In the genomic region with DNA sequence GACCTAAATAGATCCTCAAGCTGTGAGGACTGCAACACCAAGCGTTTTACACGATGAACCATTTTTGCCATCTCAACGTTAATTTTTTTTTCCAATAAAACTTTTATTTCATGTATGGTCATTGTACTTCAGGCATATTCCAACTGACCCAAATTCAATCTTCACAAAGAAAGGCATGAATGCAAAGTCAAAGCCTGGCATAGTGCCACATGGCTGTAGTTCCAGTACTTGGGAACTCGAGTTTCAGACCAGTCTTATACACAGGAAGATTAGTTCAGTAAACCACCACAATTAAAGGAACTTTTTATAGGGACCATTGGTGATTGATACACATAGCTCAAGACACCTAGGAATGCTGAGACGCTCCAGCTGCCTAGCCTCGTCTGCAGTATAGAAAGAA, we compare ENCODE assay signal across 11 mouse cellular contexts.
DNase-seq lines count a peak whose midpoint lies in the region; TF ChIP-seq lines count a peak whose summit lies in the region.
"Had no signal": no experiment of that assay in that cellular context is flagged by ENCODE, and none has a peak within 500 bp of the region (broad histone marks: within the 10 kb centered on the region; RNA-seq: fewer than 3 reads in every experiment).

No protein-coding gene starts in this region.

- no peak for TF ChIP-seq CTCF in heart, adult 2 months (IDR thresholded peaks at IDR 0.05)
- no peak for TF ChIP-seq CTCF in lung, adult 2 months (IDR thresholded peaks at IDR 0.05; ENCODE audit: insufficient read depth, low read length)

- H3K36me3 ChIP-seq in heart, adult 2 months (ENCODE audit: control insufficient read depth, insufficient read depth, low read length) = peaks cover 27% of the 10 kb centered on the region
- H3K36me3 ChIP-seq: hindbrain, embryonic 15.5 days had no signal

- intact Hi-C loops in heart, postnatal 36 days (cut with DNase I) = no loop called here
- intact Hi-C loops in heart, adult 2 months (cut with DNase I) = no loop called here

- 48% methylated on average over 6 of the region's 6 CpGs for WGBS in heart, adult 2 months
- 58% methylated on average over 6 of the region's 6 CpGs for WGBS in lung, adult 2 months

- H3K27ac ChIP-seq in heart, adult 2 months = no peak overlapping the region
- H3K27ac ChIP-seq: hindbrain, embryonic 15.5 days; liver, embryonic 12.5 days; midbrain, embryonic 10.5 days had no signal

- DNase-seq in adrenal gland, postnatal 25 days = peak; percentile 14
- DNase-seq in adrenal gland, postnatal 4 days (ENCODE audit: low spot score in 2 of 2) = no peak
- peak; percentile 27 to 29 for DNase-seq in heart, postnatal 36 days
- no peak for DNase-seq in heart, adult 2 months
- peak; percentile 20 for DNase-seq in lung, postnatal 10 days
- no peak for DNase-seq in lung, adult 2 months
- DNase-seq in kidney, postnatal 14 days = peak; percentile 29
- DNase-seq in embryo, embryonic 10.5 days (ENCODE audit: low spot score) = no peak

- H3K9ac ChIP-seq in heart, adult 2 months (ENCODE audit: low read depth, low read length) = no peak overlapping the region
- H3K9ac ChIP-seq: hindbrain, embryonic 15.5 days; liver, embryonic 12.5 days had no signal

- peaks cover 7% of the 10 kb centered on the region for H3K4me1 ChIP-seq in heart, adult 2 months (ENCODE audit: control insufficient read depth, insufficient read depth, low read length)
- peaks cover 3% of the 10 kb centered on the region; the same call in 1 of the 2 replicates for H3K4me1 ChIP-seq in lung, adult 2 months (ENCODE audit: control insufficient read depth, insufficient read depth, low read length)
- H3K4me1 ChIP-seq: hindbrain, embryonic 15.5 days; midbrain, embryonic 10.5 days had no signal

- H3K79me2 ChIP-seq in heart, adult 2 months (replicated peaks; ENCODE audit: control insufficient read depth, insufficient read depth, low read length) = peaks cover 6% of the 10 kb centered on the region; the same call in 1 of the 2 replicates

- H3K4me3 ChIP-seq in heart, adult 2 months = no peak overlapping the region
- H3K4me3 ChIP-seq in lung, adult 2 months (replicated peaks; ENCODE audit: extremely low read depth, low read depth, low read length) = no peak overlapping the region
- H3K4me3 ChIP-seq: hindbrain, embryonic 15.5 days; liver, embryonic 12.5 days; midbrain, embryonic 10.5 days had no signal

- no peak for TF ChIP-seq POLR2A in heart, adult 2 months (IDR thresholded peaks at IDR 0.05; ENCODE audit: insufficient read depth, low read depth, low read length)
- no peak for TF ChIP-seq POLR2A in lung, adult 2 months (IDR thresholded peaks at IDR 0.05; ENCODE audit: borderline replicate concordance, extremely low read depth, low read depth, low read length)

- no peak for TF ChIP-seq EP300 in heart, adult 2 months (IDR thresholded peaks at IDR 0.05; ENCODE audit: insufficient read depth, low read depth, low read length)

- H3K27me3 ChIP-seq in heart, adult 2 months (ENCODE audit: control insufficient read depth, insufficient read depth, low read length) = no peaks in the 10 kb centered on the region
- H3K27me3 ChIP-seq: hindbrain, embryonic 15.5 days; liver, embryonic 12.5 days had no signal

Comparison
In these comparisons a context has a peak if more than half of its experiments do, and no peak if none do; other contexts are left out.
1. DNase-seq: peak in adrenal gland, postnatal 25 days (single experiment), heart, postnatal 36 days (2 of 2), lung, postnatal 10 days (single experiment) and kidney, postnatal 14 days (single experiment); none in adrenal gland, postnatal 4 days (0 of 2), heart, adult 2 months (0 of 2), lung, adult 2 months (single experiment) and embryo, embryonic 10.5 days (single experiment).